Mouse (Mus musculus): ENCODE measurements around the gene Zfp169. TPM values are rescaled to one million over a fixed set of nuclear protein-coding genes. Genes with fewer than 3 reads are reported as not detected.

Gene Zfp169
- 1 to 10 TPM; 4.6 to 5.0 TPM for total RNA-seq (2021)

DNA sequence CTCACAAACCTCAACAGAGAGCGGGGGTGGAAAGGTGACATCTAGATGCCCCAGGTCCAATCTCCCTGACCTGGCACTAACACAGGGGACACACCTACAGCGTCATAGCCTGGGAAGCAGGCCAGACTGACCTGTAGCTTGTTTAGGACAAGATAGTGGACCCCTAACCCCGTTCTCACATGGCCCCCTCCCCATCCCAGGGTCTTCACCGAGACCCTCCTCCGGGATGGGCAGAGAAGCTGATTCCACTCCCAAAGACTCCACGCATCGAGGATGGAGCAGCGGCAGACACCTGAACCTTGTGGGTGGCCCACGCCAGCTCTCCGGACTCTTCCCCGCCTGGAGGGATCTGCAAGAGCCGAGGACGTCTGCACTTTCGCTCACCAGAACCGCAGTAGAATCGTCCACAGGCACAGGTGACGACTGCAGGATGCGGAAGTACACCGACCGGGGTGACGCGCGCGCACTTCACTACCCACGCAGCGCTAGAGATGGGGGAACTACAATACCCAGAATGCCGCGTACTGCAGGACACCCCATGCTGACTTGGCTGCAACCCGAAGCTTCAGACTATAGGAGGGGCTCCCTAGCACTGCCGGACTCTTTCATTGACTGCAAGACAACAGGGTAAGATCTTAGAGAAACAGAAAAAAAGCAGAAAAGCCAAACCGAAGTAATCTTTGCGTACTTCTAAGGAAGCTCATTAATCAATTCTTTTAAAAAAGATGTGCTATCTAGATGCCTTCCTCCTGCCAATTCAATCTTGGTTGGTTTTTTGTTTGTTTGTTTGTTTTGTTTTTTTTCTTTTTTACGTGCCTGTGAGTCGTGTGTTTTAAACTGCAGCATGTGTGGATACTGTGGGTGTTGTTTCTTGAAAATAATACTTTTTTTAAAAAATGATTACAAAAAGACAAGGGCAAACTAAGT, at the start of gene Zfp169, which contains the start of gene A830005F24Rik:
Gene Zfp169 (minus strand): TSS at position 449 of the 927 bp plus-strand sequence.
Gene A830005F24Rik (plus strand): TSS at position 568 of the 927 bp plus-strand sequence.
- intact Hi-C loops (cut with DNase I) = no loop called here
- peak; percentile 76 for DNase-seq (ENCODE audit: low spot score)

DNA sequence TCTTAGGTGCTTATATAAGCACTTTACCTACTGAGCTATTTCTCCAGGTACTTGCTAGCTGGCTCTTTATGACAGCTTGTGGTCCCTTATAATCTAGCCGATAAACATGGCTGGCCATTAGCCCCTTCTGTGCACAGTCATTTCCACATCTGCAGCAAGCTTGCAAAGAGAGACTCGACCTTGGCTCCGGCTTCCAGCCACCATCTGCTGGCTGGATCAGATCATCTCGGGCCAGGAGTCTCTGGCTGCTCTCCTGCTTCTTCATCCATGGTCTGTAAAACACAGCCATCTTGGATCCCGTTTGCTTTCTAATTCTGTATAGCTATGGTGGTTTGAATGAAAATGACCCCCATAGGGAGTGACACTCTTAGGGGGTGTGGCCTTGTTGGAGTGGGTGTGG, 49.1 kb upstream of the Zfp169 start:
- DNase-seq (ENCODE audit: low spot score) = no peak

DNA sequence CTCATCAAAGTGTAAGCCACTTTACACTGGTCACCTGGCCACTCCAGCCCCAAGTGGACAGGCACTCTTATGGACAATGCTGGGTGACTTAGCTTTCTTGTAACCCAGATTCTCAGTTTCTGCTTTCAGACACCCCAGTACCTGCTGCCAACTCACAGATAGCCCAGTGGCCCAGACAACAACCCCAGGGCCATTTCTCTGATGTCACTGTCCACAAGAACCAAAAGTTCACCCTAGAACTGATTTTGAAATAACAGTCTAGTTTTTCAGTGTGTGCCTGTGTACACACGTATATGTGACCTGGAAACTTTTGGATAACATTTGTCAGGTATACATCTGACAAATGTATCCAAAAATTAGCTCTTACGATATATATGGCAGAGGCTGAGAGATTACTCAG, 48.2 kb upstream of the Zfp169 start:
- intact Hi-C loops (cut with DNase I) = no loop called here

More for the DNA sequence above, 49.1 kb upstream of the Zfp169 start:
- intact Hi-C loops (cut with DNase I) = no loop called here

DNA sequence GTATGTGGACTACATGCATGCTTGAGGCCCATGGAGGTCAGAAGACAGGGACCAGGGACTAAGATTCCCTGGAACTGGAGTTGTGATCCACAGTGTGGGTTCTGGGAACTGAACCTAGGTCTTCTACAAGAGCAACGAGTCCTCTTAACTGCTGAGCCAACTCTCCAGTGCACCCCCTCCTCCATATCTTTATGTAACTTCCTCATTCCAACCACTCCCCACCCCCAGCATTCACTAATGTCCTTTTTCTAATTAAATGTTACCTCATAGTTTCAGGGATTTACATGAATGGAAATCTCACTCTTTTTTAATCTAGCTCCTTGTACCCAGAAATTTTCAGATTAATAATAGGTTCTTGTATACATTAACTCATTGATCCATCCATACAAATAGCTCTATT, 42.7 kb upstream of the Zfp169 start:
- no peak for DNase-seq (ENCODE audit: low spot score)
- intact Hi-C loops (cut with DNase I) = no loop called here

More for the DNA sequence above, 48.2 kb upstream of the Zfp169 start:
- no peak for DNase-seq (ENCODE audit: low spot score)

DNA sequence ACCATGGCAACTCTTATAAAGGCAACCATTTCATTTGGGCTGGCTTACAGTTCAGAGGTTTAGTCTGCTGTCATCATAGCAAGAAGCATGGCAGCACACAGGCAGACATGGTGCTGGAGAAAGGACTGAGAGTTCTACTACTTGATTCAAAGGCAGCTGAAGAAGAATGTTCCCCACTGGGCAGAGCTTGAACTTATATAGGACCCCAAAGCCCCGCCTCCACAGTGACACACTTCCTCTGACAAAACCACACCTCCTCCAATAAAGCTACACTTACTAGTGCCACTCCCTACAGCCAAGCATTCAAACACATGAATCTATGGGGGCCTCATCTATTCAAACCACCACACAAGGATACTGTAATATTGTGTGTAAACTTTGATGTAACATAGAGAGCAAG, 41.3 kb upstream of the Zfp169 start:
- intact Hi-C loops (cut with DNase I) = no loop called here
- DNase-seq (ENCODE audit: low spot score) = no peak

DNA sequence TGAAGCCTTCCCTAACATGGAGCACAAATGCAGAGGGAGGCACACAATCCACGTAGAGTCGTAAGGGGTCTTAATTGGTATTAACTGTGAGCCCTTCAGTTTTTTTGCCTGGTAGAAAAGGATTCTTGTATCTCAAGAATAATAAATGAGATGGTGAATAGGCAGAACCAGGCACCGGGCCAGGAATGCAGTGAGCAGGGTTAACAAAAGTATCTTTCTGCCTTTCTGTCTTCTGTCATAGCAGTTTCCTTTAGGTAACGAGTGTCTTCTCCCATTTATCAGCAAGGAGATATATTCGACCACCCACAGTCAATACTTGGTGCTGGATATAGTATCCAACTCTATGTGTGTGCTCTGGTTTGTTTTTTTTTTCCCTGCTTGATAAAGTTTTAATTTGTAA, 40.3 kb upstream of the Zfp169 start:
- intact Hi-C loops (cut with DNase I) = loop anchor here (2.0 kb wide), 1 partner anchor 13 kb away; no protein-coding TSS in a partner anchor
- DNase-seq (ENCODE audit: low spot score) = no peak

DNA sequence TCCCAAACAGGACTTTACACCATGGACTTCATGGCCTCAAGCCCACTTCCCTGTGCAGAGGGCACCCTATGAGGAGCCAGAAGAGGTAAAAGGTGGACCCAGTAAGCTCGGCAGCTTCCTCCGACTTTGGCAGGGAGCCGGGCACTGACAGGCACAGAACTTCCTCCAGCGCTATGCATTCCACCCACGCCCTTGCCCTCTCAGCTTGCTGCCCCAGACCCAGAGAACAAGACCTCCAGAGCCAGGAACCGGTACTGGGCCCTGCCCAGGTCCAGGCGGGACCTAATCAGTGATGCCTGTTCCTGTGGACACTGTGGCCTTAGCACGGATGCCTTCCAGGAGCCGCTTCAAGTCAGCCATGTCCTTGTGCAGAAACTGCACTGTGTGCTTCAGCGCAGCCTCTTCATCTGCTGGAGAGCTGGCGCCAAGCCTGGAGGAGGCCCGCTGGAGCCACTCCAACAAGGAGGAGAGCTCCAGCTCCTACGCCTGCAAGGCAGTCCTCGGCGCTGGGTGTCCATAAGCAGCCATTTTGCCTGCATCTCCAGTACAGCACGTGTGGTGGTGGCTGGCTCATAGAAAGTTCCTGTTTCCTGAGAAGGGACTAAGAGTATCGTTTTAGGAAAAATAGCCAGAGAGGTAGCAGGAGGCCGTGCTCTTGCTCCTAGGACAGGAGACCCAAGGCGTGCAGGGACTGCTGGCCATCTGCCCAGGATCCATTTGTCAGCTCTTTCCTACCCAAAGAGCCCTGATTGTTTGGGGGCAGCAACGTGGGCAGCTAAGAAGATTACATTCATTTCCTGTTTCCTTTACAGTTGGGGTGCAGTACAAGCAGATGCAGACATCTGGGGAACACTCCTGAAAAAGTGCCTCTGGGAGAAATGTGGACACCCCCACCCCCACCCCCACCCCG, 39.2 kb upstream of the Zfp169 start:
- intact Hi-C loops (cut with DNase I) = loop anchor here (2.0 kb wide), 1 partner anchor 14 kb away; no protein-coding TSS in a partner anchor
- peak; percentile 80 for DNase-seq (ENCODE audit: low spot score)

DNA sequence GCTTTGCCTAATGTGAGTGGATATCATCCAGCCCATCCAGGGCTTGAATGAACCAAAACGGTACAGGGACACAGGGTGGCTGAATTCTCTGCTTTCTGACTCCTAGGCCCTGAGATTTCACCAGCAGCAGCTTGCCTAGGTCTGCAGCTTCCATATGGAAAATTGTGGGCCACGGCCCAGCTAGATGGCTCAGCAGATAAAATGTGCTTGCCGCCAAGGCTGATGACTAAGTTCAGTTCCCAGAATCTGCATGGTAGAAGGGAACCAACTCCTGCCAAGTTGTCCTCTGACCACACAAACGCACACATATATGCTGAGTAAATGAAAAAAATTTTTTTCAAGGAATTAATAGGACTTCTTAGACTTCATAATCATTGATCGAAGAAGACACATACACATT, 35.0 kb upstream of the Zfp169 start:
- DNase-seq (ENCODE audit: low spot score) = no peak
- intact Hi-C loops (cut with DNase I) = loop anchor here (10.0 kb wide), 2 partner anchors 327 to 417 kb away; partner anchors contain the start of genes Fam120a and Phf2

DNA sequence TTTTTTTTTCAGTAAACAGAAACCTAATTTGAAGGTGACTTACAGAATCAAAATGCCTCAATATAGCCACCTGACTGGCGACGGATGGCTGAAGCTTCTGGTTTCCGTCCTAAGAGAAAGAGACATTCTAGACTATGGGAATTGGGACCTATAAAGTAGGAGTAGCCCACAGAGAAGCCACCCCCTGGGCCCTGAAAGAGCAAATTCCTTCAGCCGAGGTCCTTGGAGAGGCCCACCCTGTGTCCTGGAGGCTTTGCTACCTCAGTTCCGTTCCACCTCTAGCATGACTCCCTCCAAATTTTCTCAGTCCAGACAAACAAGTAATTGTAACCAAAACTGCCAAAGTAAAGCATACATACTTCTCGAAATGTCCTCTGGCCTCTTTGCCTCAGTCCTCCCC, 34.4 kb upstream of the Zfp169 start:
- intact Hi-C loops (cut with DNase I) = loop anchor here (10.0 kb wide), 2 partner anchors 327 to 417 kb away; partner anchors contain the start of genes Fam120a and Phf2
- DNase-seq (ENCODE audit: low spot score) = no peak

DNA sequence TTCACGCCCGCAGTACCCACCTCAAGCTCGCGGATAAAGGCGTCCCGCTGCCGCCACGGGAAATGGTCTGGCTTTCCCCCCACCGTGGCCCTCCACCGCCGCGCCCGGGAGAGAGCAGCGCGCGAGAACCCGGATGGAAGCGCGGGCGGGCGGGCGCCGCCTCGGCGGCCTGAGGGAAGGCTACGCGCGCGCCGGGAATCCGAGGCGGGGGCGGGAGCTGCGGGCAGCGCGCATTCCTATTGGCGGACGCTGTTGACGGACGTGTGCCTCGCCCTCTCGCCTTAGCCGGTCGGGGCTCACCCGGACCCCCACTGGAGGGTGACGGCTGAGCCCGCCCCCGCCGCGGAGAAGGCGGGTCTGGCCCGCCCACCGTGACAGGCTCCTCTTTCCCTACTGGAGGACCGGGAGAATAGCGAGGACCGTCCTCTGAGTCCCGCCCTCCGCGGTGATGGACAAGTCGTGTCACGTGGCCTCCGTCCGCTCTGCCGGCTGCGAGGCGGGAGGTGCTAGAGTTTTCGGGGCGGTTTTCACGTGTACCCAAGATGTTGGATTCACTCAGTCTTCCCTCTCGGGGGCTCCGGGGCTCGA, 33.2 kb upstream of the Zfp169 start:
- DNase-seq (ENCODE audit: low spot score) = peak; percentile 100
- intact Hi-C loops (cut with DNase I) = loop anchor here (10.0 kb wide), 2 partner anchors 328 to 418 kb away; partner anchors contain the start of genes Fam120a and Phf2

DNA sequence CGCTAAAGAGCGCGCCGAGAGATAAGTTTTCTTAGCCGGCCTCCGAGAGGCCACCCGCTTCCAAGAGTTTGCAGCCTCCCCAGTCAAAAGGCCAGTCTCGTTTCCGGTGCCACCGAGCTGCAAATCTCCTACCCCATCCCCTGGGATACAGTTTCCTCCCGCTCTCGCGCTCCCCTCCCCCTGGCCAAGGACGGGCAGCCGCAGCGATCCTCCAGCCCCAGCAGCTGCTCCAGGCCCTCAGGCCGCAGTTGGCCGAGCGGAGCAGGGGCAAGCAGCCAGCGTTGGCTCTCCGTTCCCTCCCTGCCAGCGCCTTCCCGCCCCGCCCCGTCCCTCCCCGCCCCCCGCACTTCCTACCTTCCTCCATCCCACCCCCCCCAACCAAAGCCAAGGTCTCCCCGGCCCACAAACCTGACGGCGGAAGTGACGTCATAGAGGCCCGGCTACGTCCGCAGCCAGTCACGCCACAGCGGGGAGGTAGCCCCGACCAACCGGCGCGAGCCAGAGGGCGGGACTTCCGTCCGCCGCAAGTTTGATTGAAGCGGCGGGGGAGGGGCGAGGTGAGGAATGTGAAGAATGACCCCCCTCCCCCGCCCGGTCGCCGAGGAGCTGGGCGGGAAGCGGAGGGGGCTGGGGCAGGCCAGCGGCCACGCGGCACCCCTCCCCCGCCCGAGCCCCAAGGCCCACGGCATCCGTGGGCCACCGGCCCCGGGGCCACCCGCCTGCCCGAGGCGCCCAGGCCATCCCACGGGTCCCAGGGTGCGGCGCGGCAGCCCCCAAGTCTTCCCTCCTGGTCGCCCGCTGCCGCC, 32.4 kb upstream of the Zfp169 start:
- intact Hi-C loops (cut with DNase I) = loop anchor here (10.0 kb wide), 2 partner anchors 329 to 419 kb away; partner anchors contain the start of genes Fam120a and Phf2
- peak; percentile 94 for DNase-seq (ENCODE audit: low spot score)

DNA sequence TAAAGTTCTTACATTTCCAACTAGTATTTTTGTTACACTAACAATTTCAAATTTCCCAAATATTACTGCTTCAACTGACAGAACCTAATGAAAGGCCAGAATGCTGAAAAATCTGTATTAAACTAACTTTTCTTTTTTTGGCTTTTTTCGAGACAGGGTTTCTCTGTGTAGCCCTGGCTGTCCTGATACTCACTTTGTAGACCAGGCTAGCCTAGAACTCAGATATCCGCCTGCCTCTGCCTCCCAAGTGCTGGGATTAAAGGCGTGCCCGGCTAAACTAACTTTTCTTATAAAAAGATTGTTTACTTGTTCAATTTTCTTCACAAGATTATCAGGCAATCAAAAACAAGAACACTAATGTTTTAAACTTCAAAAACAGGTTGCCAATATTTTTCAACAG, 31.6 kb upstream of the Zfp169 start:
- intact Hi-C loops (cut with DNase I) = loop anchor here (10.0 kb wide), 2 partner anchors 330 to 420 kb away; partner anchors contain the start of genes Fam120a and Phf2

DNA sequence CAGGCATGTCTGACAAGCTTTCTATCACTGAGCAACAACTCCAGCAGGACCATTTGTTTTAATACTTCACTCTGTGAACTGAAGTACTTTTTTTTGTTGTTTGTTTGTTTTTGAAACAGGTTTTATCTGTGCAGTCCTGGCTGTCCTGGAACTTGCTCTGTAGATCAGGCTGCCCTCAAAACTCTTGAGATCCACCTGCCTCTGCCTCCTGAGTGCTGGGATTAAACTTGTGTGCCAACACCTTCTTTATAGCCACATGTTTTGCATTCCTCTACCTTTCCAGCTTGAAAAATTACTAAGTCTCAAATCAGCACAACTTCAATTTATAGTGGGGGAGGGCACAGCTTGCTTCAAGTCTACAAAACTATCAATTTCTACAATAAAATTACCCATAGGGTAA, 31.1 kb upstream of the Zfp169 start:
- intact Hi-C loops (cut with DNase I) = loop anchor here (10.0 kb wide), 2 partner anchors 330 to 420 kb away; partner anchors contain the start of genes Fam120a and Phf2
- DNase-seq (ENCODE audit: low spot score) = no peak

More for the DNA sequence above, 31.6 kb upstream of the Zfp169 start:
- no peak for DNase-seq (ENCODE audit: low spot score)

DNA sequence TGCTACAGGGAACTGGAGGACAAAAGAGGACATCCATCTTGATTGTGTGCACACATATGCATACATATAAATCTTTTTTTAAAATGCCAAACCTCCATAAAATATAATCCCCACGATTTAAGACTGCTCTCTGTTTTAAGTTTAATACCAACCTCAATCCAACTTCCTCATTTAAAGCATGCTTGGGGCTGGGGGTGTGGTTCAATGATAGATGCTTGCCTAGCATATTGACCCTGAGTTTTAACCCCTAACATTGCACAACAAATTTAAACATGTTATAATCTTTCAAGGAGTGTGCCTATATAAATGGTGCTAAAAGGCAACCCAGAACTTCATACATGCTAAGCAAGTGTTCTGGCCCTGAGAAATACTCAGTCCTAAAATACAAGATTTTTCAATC, 27.2 kb upstream of the Zfp169 start:
- intact Hi-C loops (cut with DNase I) = loop anchor here (10.0 kb wide), 2 partner anchors 334 to 424 kb away; partner anchors contain the start of genes Fam120a and Phf2

DNA sequence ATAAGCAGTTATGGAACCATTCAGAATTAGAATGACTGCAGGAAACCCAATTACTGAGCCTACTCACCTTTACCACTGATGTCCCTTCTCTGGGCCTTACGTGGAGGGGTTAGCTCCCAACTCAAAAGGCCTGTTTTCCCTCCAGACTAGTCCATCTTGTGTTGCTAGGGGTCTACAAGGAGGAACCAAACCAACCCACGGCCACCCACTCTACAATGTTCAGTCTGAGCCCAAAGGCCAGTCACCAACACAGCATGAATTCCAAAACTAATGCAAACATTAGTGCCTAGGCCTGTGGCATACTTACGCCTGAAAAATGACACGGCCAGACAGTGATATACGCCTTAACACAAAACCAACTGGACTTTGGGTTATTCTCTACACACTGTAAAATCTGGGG, 20.2 kb upstream of the Zfp169 start:
- intact Hi-C loops (cut with DNase I) = no loop called here

More for the DNA sequence above, 27.2 kb upstream of the Zfp169 start:
- DNase-seq (ENCODE audit: low spot score) = no peak

DNA sequence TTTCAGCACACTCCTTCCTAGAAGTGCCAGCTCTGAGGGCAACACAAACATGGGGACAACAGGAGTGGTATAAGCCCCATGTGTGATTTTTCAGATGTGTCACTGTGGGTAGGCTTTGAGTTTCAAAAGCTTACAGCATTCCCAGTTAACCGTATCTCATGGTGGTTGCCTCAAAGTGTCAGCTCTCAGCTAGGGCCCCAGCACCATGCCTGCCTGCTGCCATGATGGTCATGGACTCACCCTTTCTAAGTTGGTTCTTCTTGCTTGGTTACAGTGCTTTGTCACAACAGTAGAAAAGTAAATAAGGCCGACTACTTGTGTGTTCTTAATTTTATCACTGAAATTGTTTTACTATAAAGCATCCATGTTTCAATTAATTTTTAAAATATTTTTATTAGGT, 18.2 kb upstream of the Zfp169 start:
- DNase-seq (ENCODE audit: low spot score) = no peak
- intact Hi-C loops (cut with DNase I) = no loop called here

More for the DNA sequence above, 20.2 kb upstream of the Zfp169 start:
- no peak for DNase-seq (ENCODE audit: low spot score)

DNA sequence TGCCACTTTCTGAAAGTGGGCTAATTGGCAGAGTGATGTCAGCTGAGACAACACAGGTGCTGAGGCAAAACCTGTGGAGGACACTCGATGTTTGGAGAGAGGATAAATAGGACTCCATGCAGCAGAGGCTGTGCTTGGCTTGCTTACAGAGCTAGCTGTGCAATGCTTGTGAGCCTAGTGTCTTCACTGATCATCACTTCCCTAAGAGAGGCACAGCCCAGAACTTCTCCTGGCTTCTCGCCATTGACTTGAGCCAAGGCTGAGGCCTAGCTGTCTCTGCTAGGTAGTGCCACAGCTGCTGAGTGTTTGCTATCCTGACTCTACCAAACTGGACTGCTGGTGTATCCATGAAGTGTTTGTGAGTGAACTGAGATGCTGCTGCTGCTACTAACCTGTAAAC, 17.4 kb upstream of the Zfp169 start:
- peak; percentile 13 for DNase-seq (ENCODE audit: low spot score)
- intact Hi-C loops (cut with DNase I) = no loop called here

DNA sequence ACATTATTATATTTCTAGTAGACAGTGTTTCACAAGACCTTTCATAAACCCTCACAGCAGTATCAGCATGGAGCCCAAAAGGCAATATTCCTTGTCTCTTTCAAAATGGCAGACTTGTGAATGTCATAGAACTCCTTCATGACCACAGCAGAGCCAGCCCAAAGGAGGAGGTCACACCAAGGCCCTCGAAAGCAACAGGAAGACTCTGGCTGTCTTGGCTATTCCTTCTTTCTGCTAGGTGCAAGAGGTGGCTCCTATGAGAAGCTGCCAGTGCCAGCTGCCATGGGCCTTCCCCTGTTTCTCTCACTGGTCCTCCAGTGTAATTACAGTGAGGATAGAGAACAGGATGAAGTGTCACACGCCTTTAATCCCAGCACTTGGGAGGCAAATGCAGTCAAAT, 15.8 kb upstream of the Zfp169 start:
- DNase-seq (ENCODE audit: low spot score) = no peak
- intact Hi-C loops (cut with DNase I) = no loop called here
